Mouse (Mus musculus): ENCODE measurements around the gene Tdrd1.

DNA sequence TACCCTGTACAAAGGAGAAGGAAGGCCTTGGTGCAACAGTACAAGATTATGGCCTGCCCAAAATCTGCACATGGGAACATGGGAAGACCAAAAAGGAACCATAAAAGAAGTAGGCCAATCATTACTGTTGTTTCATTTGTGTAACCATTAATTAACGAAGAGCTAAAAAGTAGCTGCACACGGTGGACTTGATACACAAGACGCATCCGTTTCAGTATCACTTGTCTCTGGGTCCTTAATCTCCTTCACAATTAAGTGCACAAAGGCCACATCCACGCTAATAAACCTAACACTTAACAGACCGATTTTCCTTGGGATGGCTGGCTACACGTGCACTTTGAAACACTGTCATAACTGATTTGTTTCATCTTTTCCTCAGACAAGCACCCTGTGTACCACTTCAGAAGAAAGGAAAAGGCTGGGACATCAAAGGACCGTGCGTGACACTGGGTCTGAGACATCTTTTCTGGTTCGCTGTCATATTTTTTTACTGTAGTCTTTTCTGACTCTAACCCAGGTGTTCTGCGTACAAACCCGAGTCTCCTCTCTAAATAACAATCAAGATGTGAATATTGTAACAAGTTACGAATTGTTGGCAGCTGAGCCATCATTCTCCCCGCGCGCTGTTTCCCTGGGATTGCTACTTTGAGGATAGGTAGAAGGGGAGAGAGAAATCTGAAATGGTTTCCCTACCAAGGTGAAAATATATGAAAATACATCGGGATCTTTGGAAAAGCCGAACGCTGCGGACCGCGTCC, 4.8 kb upstream of the Tdrd1 start:
- TF ChIP-seq CTCF (IDR thresholded peaks at IDR 0.05; ENCODE audit: low read depth): no peak
- no peak for TF ChIP-seq EP300 (optimal IDR thresholded peaks at IDR 0.05)

Measured in stomach, postnatal 0 days (tissue).